Mouse (Mus musculus): ENCODE data around the gene Ascc2. TPM values are rescaled to one million over a fixed set of nuclear protein-coding genes. Genes with fewer than 3 reads are reported as not detected.
A peak's percentile ranks its signal among the peaks of the same experiment; 100 is the strongest.
"Not testable (repeated sequence)": the region's sequence is repeated elsewhere in the genome, so short reads cannot be mapped to it uniquely, and the experiment has no call there.

Gene Ascc2
- polyA plus RNA-seq, 1 experiment from 2014 or later: 42.2 TPM

- Histone ChIP-seq H3K79me2 (ENCODE audit: inconsistent target) (no peaks in the 10 kb centered on the region), H3K27ac (no peak within 1 kb of the TSS), H3K36me3 (ENCODE audit: inconsistent target) (no peaks in the 10 kb centered on the region), H3K4me3 (ENCODE audit: inconsistent target) (no peak within 1 kb of the TSS)
- WGBS (ENCODE audit: missing documents): 90% methylated on average over 16 of the region's 16 CpGs
Observed at GRCm38 (mm10) chr11:4620017-4620485, 17.5 kb upstream of the Ascc2 start, which contains the start of gene Gm11032. TSS of gene Gm11032 (plus strand) at chr11:4620067.

DNA sequence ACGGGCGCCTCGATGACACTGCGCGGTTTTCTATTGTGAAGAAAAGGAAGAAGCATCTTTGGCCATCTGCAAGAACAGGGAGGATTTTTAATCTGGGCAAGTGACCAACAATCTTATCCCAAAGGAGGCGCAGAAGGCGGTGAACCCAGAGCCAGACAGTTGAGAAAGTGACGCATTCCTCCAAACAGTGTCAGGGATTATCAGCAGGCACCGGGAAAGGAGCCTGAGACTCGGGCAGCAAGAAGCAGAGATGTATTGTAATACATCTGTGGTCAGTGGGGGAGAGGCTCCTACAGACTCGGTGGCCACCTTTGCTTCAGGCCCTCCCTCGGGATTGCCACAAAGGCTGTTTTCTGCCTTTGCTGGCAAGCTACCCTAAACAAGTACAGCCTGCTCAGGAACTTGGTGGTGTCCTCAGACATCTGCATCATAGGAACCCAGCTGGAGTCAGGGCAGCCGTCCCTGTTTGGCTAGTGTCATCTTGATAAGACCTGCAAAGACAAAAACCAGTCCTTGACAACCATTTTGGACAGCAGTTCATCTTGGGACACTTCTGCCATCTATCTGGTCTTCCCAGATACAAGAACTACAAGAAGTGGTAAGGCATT, 16.9 kb upstream of the Ascc2 start:
- no peaks in the 10 kb centered on the region for H3K79me2 ChIP-seq (ENCODE audit: inconsistent target)
- WGBS (ENCODE audit: missing documents): 92% methylated on average over 13 of the region's 13 CpGs
- H3K36me3 ChIP-seq (ENCODE audit: inconsistent target): no peaks in the 10 kb centered on the region
- no peak overlapping the region for H3K27ac ChIP-seq
- H3K4me3 ChIP-seq (ENCODE audit: inconsistent target): no peak overlapping the region

DNA sequence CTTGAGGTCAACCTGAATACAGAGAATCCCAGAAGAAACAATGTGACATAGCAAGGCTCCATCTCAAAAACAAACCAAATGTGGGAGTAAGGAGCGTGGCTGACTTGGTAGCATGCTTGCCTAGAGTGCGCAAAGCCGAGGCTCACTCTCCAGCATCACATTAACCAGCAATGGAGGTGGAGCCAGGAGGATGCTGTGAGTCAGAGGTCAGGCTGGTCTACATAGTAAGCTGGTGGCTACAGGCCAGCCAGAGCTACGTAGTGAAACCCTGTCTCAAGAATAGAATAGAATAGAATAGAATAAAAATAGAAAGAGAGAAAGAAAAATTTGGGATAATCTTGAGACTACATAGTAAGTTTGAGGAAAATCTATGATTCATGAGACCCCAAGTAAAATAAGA, 15.7 kb upstream of the Ascc2 start:
- Histone ChIP-seq H3K4me3 (ENCODE audit: inconsistent target) (no peak overlapping the region), H3K79me2 (ENCODE audit: inconsistent target) (no peaks in the 10 kb centered on the region), H3K27ac (no peak overlapping the region), H3K36me3 (ENCODE audit: inconsistent target) (no peaks in the 10 kb centered on the region)
- WGBS (ENCODE audit: missing documents): 88% methylated on average over 4 of the region's 4 CpGs

- H3K4me3 ChIP-seq (ENCODE audit: inconsistent target): no peak overlapping the region
- H3K36me3 ChIP-seq (ENCODE audit: inconsistent target): no peaks in the 10 kb centered on the region
- H3K27ac ChIP-seq: no peak overlapping the region
- H3K79me2 ChIP-seq (ENCODE audit: inconsistent target): no peaks in the 10 kb centered on the region
- 95% methylated on average over 5 of the region's 7 CpGs for WGBS (ENCODE audit: missing documents)
Observed at GRCm38 (mm10) chr11:4622442-4622986, 15.0 kb upstream of the Ascc2 start.

DNA sequence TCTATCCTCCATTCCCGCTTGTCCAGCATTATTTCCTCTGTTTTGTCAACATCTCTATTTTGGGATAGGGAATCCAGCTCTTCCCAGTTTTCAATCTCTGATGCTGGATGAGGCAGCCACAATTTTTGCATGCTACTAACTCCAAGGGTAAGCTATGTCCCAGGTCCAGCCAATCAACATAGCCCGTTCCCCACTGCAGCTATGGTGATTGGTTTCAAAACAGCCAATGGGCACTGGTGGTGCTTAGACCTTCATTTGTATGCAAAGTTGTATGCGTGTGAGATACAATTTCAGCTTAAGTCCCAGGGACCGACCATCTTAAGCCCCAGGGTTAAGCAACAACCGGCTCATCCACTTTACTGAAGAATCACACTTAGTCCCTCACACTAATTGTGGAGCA, 14.6 kb upstream of the Ascc2 start:
- WGBS (ENCODE audit: missing documents): 89% methylated on average over 5 of the region's 5 CpGs
- H3K36me3 ChIP-seq (ENCODE audit: inconsistent target): no peaks in the 10 kb centered on the region
- no peaks in the 10 kb centered on the region for H3K79me2 ChIP-seq (ENCODE audit: inconsistent target)
- no peak overlapping the region for H3K4me3 ChIP-seq (ENCODE audit: inconsistent target)
- no peak overlapping the region for H3K27ac ChIP-seq

GRCm38 (mm10) chr11:4625931-4626330, 11.6 kb upstream of the Ascc2 start:
- WGBS (ENCODE audit: missing documents): 84% methylated on average over 7 of the region's 7 CpGs
- no peak overlapping the region for H3K27ac ChIP-seq
- H3K36me3 ChIP-seq (ENCODE audit: inconsistent target): no peaks in the 10 kb centered on the region
- no peaks in the 10 kb centered on the region for H3K79me2 ChIP-seq (ENCODE audit: inconsistent target)
- H3K4me3 ChIP-seq (ENCODE audit: inconsistent target): no peak overlapping the region

GRCm38 (mm10) chr11:4627636-4628035, 9.9 kb upstream of the Ascc2 start:
- WGBS (ENCODE audit: missing documents): 97% methylated on average over 7 of the region's 7 CpGs
- no peaks in the 10 kb centered on the region for H3K36me3 ChIP-seq (ENCODE audit: inconsistent target)
- H3K27ac ChIP-seq: no peak overlapping the region
- no peaks in the 10 kb centered on the region for H3K79me2 ChIP-seq (ENCODE audit: inconsistent target)
- H3K4me3 ChIP-seq (ENCODE audit: inconsistent target): no peak overlapping the region

DNA sequence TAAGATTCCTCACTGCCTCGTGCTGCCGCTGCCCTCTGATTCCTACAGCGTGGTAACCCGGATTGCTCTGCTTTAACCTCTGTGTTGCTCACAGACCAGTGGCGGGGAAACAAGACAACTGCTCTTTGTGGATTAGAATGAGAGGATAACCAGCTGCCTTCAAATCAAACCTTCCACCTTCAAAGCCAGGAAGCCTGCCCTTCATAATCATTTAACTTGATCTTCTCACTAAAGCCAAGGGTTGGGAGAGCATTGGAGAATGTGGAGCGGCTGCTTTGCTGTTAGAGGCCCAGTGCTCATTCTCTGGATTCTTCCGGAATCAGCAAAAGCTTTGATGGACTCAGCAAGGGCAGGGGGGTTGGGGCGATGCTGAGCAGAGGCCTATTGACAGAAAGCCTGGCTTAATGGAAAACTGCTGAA, 7.7 kb upstream of the Ascc2 start:
- no peak overlapping the region for H3K27ac ChIP-seq
- 84% methylated on average over 8 of the region's 8 CpGs for WGBS (ENCODE audit: missing documents)
- no peak overlapping the region for H3K4me3 ChIP-seq (ENCODE audit: inconsistent target)
- no peaks in the 10 kb centered on the region for H3K79me2 ChIP-seq (ENCODE audit: inconsistent target)
- H3K36me3 ChIP-seq (ENCODE audit: inconsistent target): no peaks in the 10 kb centered on the region

DNA sequence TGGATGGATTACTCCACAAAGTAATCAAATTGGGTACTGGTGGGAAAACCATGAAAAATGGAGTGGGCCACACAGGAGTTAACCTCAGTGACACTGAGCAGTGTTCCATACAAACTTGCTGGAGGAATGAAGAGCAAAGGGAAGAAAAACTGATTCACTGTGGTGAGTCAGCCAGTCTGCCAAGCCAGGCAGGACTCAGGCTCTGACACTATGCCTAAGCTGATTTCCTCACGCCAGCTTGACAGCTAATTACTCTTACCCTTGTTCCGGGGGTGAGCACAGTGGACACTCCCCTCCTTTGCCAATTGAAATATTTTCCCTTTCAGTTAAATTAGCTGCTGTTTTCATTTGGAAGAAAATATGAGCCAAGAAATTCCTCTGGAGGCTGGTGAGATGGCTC, 4.1 kb upstream of the Ascc2 start:
- no peak overlapping the region for H3K27ac ChIP-seq
- 70% methylated on average over 2 of the region's 2 CpGs for WGBS (ENCODE audit: missing documents)
- peaks cover 7% of the 10 kb centered on the region for H3K79me2 ChIP-seq (ENCODE audit: inconsistent target)
- no peak overlapping the region for H3K4me3 ChIP-seq (ENCODE audit: inconsistent target)
- H3K36me3 ChIP-seq (ENCODE audit: inconsistent target): no peaks in the 10 kb centered on the region

- WGBS (ENCODE audit: missing documents): 81% methylated on average over 4 of the region's 5 CpGs
- H3K4me3 ChIP-seq (ENCODE audit: inconsistent target): no peak overlapping the region
- no peak overlapping the region for H3K27ac ChIP-seq
- peaks cover 17% of the 10 kb centered on the region for H3K79me2 ChIP-seq (ENCODE audit: inconsistent target)
- H3K36me3 ChIP-seq (ENCODE audit: inconsistent target): no peaks in the 10 kb centered on the region
Observed at GRCm38 (mm10) chr11:4634395-4634794, 3.2 kb upstream of the Ascc2 start.

DNA sequence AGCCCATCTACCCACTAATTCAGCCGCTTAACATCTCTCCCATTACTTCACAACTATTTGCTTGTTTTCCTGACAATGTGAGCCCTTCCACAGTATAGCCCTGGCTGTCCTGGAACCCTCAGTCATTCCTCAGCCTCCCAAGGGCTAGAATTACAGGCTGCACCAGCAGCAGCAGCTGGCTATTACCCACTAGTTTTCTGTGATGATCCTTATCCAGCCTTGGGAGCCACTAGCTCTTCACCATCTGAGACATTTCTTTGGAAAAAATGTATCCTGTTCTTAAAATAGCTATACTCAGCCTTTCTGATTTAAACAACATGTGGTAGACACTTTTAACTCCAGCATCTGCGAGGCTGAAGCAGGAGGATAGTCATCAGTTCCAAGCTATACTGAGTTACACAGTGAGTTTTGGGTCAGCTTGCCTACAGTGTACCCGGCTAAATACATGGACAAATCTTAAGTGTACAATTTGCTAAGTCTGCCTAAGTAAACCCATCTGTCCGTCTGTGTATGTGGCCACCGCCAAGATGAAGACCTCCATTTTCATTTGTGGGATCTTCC, 685 bp upstream of the Ascc2 start:
- Histone ChIP-seq H3K36me3 (ENCODE audit: inconsistent target) (no peaks in the 10 kb centered on the region), H3K27ac (peak overlapping the region; percentile 25; the same call in 1 of the 2 replicates), H3K79me2 (ENCODE audit: inconsistent target) (peaks cover 42% of the 10 kb centered on the region), H3K4me3 (ENCODE audit: inconsistent target) (peak overlapping the region; percentile 81; the same call in 1 of the 2 replicates)
- 67% methylated on average over 5 of the region's 5 CpGs for WGBS (ENCODE audit: missing documents)

GRCm38 (mm10) chr11:4638261-4638660, 714 bp downstream of the Ascc2 start:
- Histone ChIP-seq H3K27ac (peak overlapping the region; percentile 52), H3K79me2 (ENCODE audit: inconsistent target) (peaks cover 56% of the 10 kb centered on the region), H3K36me3 (ENCODE audit: inconsistent target) (no peaks in the 10 kb centered on the region), H3K4me3 (ENCODE audit: inconsistent target) (peak overlapping the region; percentile 81)
- 15% methylated on average over 7 of the region's 7 CpGs for WGBS (ENCODE audit: missing documents)

DNA sequence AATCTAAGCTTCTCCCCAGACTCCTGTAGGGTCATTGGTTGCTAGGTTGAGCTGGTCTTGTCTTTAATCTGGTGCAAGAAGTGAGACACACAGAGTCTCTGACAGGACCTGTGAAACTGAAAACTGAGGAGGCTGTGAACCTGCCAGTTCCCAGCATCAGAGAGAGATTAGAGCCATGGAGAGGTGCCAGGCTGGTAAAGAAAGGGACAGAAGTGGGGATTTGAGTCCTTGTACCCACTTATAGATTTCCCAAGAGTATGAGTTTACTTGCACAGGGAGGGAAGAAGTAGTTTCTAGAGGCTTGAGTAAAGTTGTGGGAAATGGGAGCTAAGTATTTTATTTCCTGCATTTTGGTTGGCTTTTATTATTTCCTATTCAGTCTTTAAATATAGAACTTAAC, 3.6 kb downstream of the Ascc2 start:
- Histone ChIP-seq H3K4me3 (ENCODE audit: inconsistent target) (no peak overlapping the region), H3K79me2 (ENCODE audit: inconsistent target) (peaks cover 83% of the 10 kb centered on the region), H3K27ac (no peak overlapping the region), H3K36me3 (ENCODE audit: inconsistent target) (no peaks in the 10 kb centered on the region; the same call in 1 of the 2 replicates)

DNA sequence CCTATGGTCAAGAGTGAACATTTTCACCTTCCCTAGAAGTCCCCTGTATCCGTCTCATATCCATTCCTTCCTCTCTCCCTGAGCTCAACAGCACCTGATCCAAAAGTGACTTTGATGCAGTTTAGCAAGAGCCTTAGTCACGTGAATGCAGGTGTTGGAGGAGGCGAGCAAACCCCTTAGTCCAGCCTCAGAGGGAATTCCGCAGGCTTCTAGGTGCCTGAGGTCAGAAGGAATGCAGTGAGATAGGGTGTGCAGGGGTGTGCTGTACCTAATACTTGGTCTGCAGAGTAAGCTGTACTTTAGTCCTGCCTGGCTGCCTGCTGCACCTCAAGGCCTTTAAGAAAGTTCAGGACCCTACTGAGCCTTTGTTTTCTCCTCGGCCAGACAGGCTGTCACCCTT, 6.2 kb downstream of the Ascc2 start:
- WGBS (ENCODE audit: missing documents): 94% methylated on average over 5 of the region's 5 CpGs
- H3K36me3 ChIP-seq (ENCODE audit: inconsistent target): peaks cover 20% of the 10 kb centered on the region
- H3K79me2 ChIP-seq (ENCODE audit: inconsistent target): peaks cover 78% of the 10 kb centered on the region
- no peak overlapping the region for H3K4me3 ChIP-seq (ENCODE audit: inconsistent target)
- H3K27ac ChIP-seq: no peak overlapping the region

GRCm38 (mm10) chr11:4645180-4645579, 7.6 kb downstream of the Ascc2 start:
- 91% methylated on average over 2 of the region's 6 CpGs for WGBS (ENCODE audit: missing documents)
- H3K4me3 ChIP-seq (ENCODE audit: inconsistent target); H3K27ac ChIP-seq: not testable (repeated sequence)
- Histone ChIP-seq H3K79me2 (ENCODE audit: inconsistent target) (peaks cover 64% of the 10 kb centered on the region), H3K36me3 (ENCODE audit: inconsistent target) (peaks cover 34% of the 10 kb centered on the region)
